Mouse (Mus musculus): Measurements from ENCODE around the gene Amt. TPM values are rescaled to one million over a fixed set of nuclear protein-coding genes. Genes with fewer than 3 reads are reported as not detected.

Gene Amt
- 32.1 and 33.3 TPM in 2 replicates for polyA plus RNA-seq (2015; fragmentation: Nextera tagmentation; extraction: Ambion mirVana)

DNA sequence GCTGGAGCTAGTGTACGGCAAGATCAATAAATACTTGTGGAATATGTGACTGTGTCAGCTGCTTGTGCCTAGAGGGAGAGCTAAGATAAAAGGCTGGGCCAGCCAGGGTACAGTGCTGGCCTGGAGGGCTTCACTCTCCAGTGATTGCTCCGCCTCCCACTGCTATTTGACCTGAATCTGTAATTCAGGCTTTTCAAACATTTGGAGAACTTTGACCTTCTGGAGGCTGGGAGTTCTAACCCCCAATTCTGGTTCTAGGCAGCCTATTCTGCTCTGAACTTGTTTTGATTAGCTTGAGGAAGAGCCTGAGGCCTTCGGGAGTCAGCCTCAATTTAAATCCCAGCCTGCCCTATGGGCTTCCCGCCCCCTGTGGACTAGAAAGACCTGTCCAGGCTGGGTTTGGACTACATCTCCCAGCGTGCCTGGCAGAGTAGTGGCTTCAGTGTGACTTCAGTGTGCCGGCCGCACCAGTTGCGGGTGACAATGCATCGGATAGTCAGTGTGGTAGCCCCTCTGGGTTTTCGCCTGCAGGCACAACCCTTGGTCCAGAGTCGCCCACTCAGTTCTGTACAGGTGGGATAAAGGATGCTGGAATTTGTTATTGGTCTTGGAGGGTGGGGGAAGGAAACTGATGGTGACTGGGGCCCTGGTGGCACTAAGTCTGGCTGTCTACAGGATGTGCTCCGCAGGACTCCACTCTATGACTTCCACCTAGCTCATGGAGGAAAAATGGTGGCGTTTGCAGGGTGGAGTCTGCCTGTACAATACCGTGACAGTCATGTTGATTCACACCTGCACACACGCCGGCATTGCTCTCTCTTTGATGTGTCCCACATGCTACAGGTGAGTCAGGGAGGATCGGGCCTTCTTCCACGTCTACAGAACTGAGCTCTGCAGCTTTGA is at the start of gene Amt:
TSS of gene Amt (plus strand) at position 401 of the 903 bp plus-strand sequence.
- Histone ChIP-seq H3K27me3 (no peaks in the 10 kb centered on the region), H3K27ac (peak within 1 kb of the TSS; percentile 23), H3K9me3 (no peaks in the 10 kb centered on the region), H3K4me3 (peak within 1 kb of the TSS; percentile 25), H3K4me2 (peak within 1 kb of the TSS; percentile 37), H3K9ac (peak within 1 kb of the TSS; percentile 58), H3K4me1 (replicated peaks) (peaks cover 20% of the 10 kb centered on the region), H3K36me3 (peaks cover 52% of the 10 kb centered on the region)
- peak; percentile 62 for ATAC-seq (ENCODE audit: low FRiP score)
- 18% methylated on average over 18 of the region's 18 CpGs for WGBS

- WGBS = 60% methylated on average over 5 of the region's 5 CpGs
- Histone ChIP-seq H3K4me2 (no peak overlapping the region), H3K9ac (no peak overlapping the region), H3K27ac (no peak overlapping the region), H3K4me3 (no peak overlapping the region), H3K36me3 (peaks cover 46% of the 10 kb centered on the region), H3K4me1 (replicated peaks) (no peaks in the 10 kb centered on the region), H3K27me3 (no peaks in the 10 kb centered on the region), H3K9me3 (no peaks in the 10 kb centered on the region)
- ATAC-seq (ENCODE audit: low FRiP score) = no peak
Measured at GRCm38 (mm10) chr9:108248957-108249356, 47.7 kb upstream of the Amt start.

- peaks cover 35% of the 10 kb centered on the region for H3K36me3 ChIP-seq
- H3K9ac ChIP-seq = no peak overlapping the region
- H3K4me3 ChIP-seq = no peak overlapping the region
- ATAC-seq (ENCODE audit: low FRiP score) = no peak
- no peaks in the 10 kb centered on the region for H3K27me3 ChIP-seq
- H3K27ac ChIP-seq = no peak overlapping the region
- no peaks in the 10 kb centered on the region for H3K9me3 ChIP-seq
- H3K4me1 ChIP-seq (replicated peaks) = no peaks in the 10 kb centered on the region
- no peak overlapping the region for H3K4me2 ChIP-seq
- 91% methylated on average over 6 of the region's 6 CpGs for whole genome bisulfite sequencing
Measured at GRCm38 (mm10) chr9:108251877-108252276, 44.8 kb upstream of the Amt start.

GRCm38 (mm10) chr9:108252766-108253165 is 43.9 kb upstream of the Amt start:
- 95% methylated on average over 7 of the region's 7 CpGs for WGBS
- Histone ChIP-seq H3K36me3 (peaks cover 34% of the 10 kb centered on the region), H3K27me3 (no peaks in the 10 kb centered on the region), H3K4me2 (no peak overlapping the region), H3K4me1 (replicated peaks) (no peaks in the 10 kb centered on the region), H3K27ac (no peak overlapping the region), H3K4me3 (no peak overlapping the region), H3K9ac (no peak overlapping the region), H3K9me3 (no peaks in the 10 kb centered on the region)
- no peak for ATAC-seq (ENCODE audit: low FRiP score)

DNA sequence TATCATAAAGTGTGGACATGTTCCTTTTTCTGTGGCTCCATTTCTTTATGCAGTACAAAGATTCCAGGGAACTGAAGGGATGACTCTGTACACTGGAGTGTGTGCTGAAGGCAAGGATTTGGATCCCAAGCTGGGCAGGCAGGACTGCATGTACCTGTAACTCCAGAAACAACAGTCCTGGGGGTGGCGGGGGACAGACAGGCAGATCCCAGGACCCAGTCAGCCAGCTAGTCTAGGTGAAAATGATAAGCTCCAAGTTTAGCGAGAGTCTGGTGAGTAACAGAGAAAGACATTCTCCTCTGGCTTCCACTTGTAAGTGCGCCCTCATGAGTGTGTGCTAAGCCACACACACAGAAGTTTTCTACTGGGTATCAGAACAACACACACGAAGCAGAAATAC is 36.1 kb upstream of the Amt start:
- H3K9ac ChIP-seq = no peak overlapping the region
- WGBS = 89% methylated on average over 4 of the region's 4 CpGs
- ATAC-seq (ENCODE audit: low FRiP score) = no peak
- H3K4me1 ChIP-seq (replicated peaks) = peaks cover 32% of the 10 kb centered on the region
- H3K9me3 ChIP-seq = no peaks in the 10 kb centered on the region
- no peak overlapping the region for H3K27ac ChIP-seq
- no peak overlapping the region for H3K4me3 ChIP-seq
- H3K27me3 ChIP-seq = no peaks in the 10 kb centered on the region
- no peak overlapping the region for H3K4me2 ChIP-seq
- peaks cover 3% of the 10 kb centered on the region for H3K36me3 ChIP-seq

DNA sequence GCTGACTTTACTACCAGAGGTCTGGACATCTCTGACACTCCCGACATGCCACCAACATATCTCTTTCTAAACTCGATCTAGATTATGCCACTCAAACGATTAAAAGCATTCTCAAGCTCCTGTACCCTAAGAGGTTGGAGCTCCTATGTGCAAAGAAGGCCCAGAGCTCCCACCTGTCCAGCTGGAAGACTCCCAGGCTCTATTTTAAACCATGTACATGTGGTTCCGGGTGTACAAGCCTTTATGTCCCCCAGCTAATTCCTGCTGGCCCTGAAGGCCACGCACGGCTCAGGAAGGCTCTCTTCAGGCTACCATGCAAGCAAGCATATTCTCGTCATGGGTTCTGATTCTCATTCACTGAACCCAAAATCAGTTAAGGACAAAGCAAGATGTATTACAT is 34.8 kb upstream of the Amt start:
- H3K9ac ChIP-seq = peak overlapping the region; percentile 95
- ATAC-seq (ENCODE audit: low FRiP score) = no peak
- peaks cover 3% of the 10 kb centered on the region for H3K36me3 ChIP-seq
- H3K27ac ChIP-seq = no peak overlapping the region
- 84% methylated on average over 7 of the region's 7 CpGs for WGBS
- H3K4me2 ChIP-seq = peak overlapping the region; percentile 79
- H3K27me3 ChIP-seq = no peaks in the 10 kb centered on the region
- H3K4me1 ChIP-seq (replicated peaks) = peaks cover 32% of the 10 kb centered on the region
- no peaks in the 10 kb centered on the region for H3K9me3 ChIP-seq
- peak overlapping the region; percentile 95 for H3K4me3 ChIP-seq

GRCm38 (mm10) chr9:108262494-108263049 is 34.1 kb upstream of the Amt start:
- no peaks in the 10 kb centered on the region for H3K9me3 ChIP-seq
- peaks cover 32% of the 10 kb centered on the region for H3K4me1 ChIP-seq (replicated peaks)
- H3K9ac ChIP-seq = peak overlapping the region; percentile 95
- peak overlapping the region; percentile 79 for H3K4me2 ChIP-seq
- H3K27ac ChIP-seq = peak overlapping the region; percentile 94; the same call in 1 of the 2 replicates
- WGBS = 39% methylated on average over 11 of the region's 11 CpGs
- H3K27me3 ChIP-seq = no peaks in the 10 kb centered on the region
- peak overlapping the region; percentile 95 for H3K4me3 ChIP-seq
- H3K36me3 ChIP-seq = peaks cover 1% of the 10 kb centered on the region
- ATAC-seq (ENCODE audit: low FRiP score) = no peak

DNA sequence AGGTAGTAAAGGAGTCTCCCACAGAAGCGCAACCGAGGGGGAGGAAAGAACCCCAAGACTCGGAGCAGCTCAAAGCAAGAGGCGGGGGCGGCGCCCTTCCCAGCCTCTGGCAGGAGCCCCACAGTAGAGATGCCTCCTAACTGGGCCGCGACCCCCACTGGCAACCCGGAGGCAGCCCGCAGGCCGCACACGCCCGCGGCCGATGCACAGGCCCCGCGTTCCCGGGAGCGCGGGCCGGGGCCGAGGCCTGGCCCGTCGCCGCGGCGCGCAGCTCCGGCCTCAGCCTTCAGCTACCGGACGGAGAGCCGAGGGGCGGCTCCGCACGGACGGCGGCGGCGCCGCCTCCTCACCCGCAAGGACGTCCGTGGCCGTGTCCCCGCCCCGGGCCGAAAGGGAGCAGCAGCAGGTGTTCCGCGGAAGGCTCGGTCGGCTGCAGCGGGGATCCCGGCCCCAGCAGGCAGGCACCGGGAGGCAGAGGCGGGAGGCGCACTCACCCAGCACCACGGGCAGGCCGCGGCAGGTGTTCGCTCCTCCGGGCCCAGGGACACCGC is 33.4 kb upstream of the Amt start:
- under 1% methylated on average over 22 of the region's 62 CpGs for WGBS
- Histone ChIP-seq H3K27ac (peak overlapping the region; percentile 94), H3K36me3 (no peaks in the 10 kb centered on the region), H3K9ac (peak overlapping the region; percentile 95), H3K9me3 (no peaks in the 10 kb centered on the region), H3K4me2 (peak overlapping the region; percentile 79), H3K4me1 (replicated peaks) (peaks cover 32% of the 10 kb centered on the region), H3K27me3 (no peaks in the 10 kb centered on the region), H3K4me3 (peak overlapping the region; percentile 95)
- ATAC-seq (ENCODE audit: low FRiP score) = peak; percentile 57

GRCm38 (mm10) chr9:108263690-108264190 is 32.9 kb upstream of the Amt start, which contains the start of gene Dag1:
Dag1 (minus strand) TSS chr9:108263958.
- ATAC-seq (ENCODE audit: low FRiP score) = peak; percentile 99
- Histone ChIP-seq H3K36me3 (no peaks in the 10 kb centered on the region), H3K9me3 (no peaks in the 10 kb centered on the region), H3K4me3 (peak within 1 kb of the TSS; percentile 95), H3K27ac (peak within 1 kb of the TSS; percentile 94), H3K9ac (peak within 1 kb of the TSS; percentile 95), H3K4me2 (peak within 1 kb of the TSS; percentile 79), H3K4me1 (replicated peaks) (peaks cover 32% of the 10 kb centered on the region), H3K27me3 (no peaks in the 10 kb centered on the region)
- 0% methylated on average over 49 of the region's 71 CpGs for WGBS

DNA sequence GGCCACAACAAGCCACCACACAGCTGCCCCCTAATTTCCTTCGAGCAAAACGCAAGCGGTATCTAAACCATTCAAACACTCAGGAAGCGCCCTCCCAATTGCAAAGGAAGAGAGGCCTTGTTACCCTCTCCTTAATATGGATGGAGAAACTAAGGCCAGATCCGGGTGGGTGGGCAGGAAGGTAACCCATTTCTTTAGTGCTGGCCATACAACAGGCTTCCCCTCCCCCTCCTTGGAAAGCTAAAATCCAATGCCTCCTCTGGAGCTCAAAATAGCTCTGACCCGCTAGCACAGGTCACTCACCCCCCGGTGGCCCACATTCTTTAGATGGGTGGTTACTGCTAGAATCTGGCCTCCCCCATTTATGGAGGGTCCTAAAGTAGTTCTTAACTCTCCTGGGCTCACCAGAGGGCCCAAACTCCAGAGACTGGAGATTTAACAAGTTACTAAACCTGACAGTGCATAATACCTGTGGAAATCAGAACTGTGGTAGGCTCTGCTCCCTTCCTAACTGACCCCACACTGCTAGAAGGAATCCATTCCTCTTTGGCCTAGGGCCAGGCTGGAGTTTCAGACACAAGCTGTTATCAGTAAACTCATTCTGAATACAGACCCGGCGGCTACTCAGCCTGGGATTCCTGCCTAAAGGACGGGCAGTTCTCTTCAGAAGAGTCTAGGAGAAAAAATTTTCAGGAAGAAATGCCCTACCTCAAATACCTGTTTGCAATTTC is 32.3 kb upstream of the Amt start:
- ATAC-seq (ENCODE audit: low FRiP score) = no peak
- Histone ChIP-seq H3K9ac (peak overlapping the region; percentile 60), H3K9me3 (no peaks in the 10 kb centered on the region), H3K36me3 (no peaks in the 10 kb centered on the region), H3K4me1 (replicated peaks) (peaks cover 32% of the 10 kb centered on the region), H3K27ac (peak overlapping the region; percentile 81), H3K27me3 (no peaks in the 10 kb centered on the region), H3K4me3 (peak overlapping the region; percentile 95), H3K4me2 (peak overlapping the region; percentile 79)
- 16% methylated on average over 10 of the region's 10 CpGs for WGBS

GRCm38 (mm10) chr9:108266261-108266935 is 30.3 kb upstream of the Amt start:
- no peak for ATAC-seq (ENCODE audit: low FRiP score)
- no peak overlapping the region for H3K4me3 ChIP-seq
- 71% methylated on average over 9 of the region's 10 CpGs for WGBS
- H3K4me2 ChIP-seq = no peak overlapping the region
- no peak overlapping the region for H3K27ac ChIP-seq
- no peak overlapping the region for H3K9ac ChIP-seq
- no peaks in the 10 kb centered on the region for H3K9me3 ChIP-seq
- H3K36me3 ChIP-seq = no peaks in the 10 kb centered on the region
- H3K27me3 ChIP-seq = no peaks in the 10 kb centered on the region
- H3K4me1 ChIP-seq (replicated peaks) = peaks cover 23% of the 10 kb centered on the region
